Mouse (Mus musculus) heart, embryonic 15.5 days (tissue): ENCODE measurements at regions not wholly inside any gene's neighbourhood (a gene's known extent, or its start where the extent isn't known, plus 50 kb on each side); places are given as distances from the start of the nearest gene placed in this dataset.
A peak's percentile ranks its signal among the peaks of the same experiment; 100 is the strongest.

Experiments used
- ATAC-seq: fragments of 200-750 bp; cut with Nextera tagmentation; replicated peaks from 2 replicates; pipeline ENCODE4 v1.8.0; 2017; ENCODE audit warnings: low read depth, moderate TSS enrichment; ENCODE audit not compliant: insufficient number of reproducible peaks, insufficient read depth, low FRiP score
- H3K27ac ChIP-seq: fragments of 300-500 bp; sonication (generic); 2 replicates; pipeline ENCODE4 v1.5.1; 2015; ENCODE audit warnings: mild to moderate bottlenecking, inconsistent platforms
- H3K27me3 ChIP-seq: fragments of 300-500 bp; sonication (generic); 2 replicates; pipeline ENCODE4 v1.6.1; 2015; ENCODE audit warnings: inconsistent platforms
- H3K36me3 ChIP-seq: fragments of 300-500 bp; sonication (generic); 2 replicates; pipeline ENCODE4 v1.6.1; 2015; ENCODE audit warnings: mild to moderate bottlenecking, inconsistent platforms
- H3K4me1 ChIP-seq: fragments of 300-500 bp; sonication (generic); replicated peaks from 2 replicates; pipeline ENCODE4 v1.6.1; 2015; ENCODE audit warnings: inconsistent platforms
- H3K4me2 ChIP-seq: fragments of 300-500 bp; sonication (generic); 2 replicates; pipeline ENCODE4 v1.6.1; 2015; ENCODE audit warnings: inconsistent platforms, mild to moderate bottlenecking, moderate library complexity
- H3K4me3 ChIP-seq: fragments of 300-500 bp; sonication (generic); 2 replicates; pipeline ENCODE4 v1.5.1; 2015; ENCODE audit warnings: mild to moderate bottlenecking, inconsistent platforms
- H3K9ac ChIP-seq: fragments of 300-500 bp; sonication (generic); 2 replicates; pipeline ENCODE4 v1.6.1; 2015; ENCODE audit warnings: mild to moderate bottlenecking, inconsistent platforms
- H3K9me3 ChIP-seq: fragments of 300-500 bp; sonication (generic); replicated peaks from 2 replicates; pipeline ENCODE4 v1.6.1; 2016; ENCODE audit warnings: inconsistent platforms
- WGBS: fragments of 180-500 bp; shearing (Covaris S2); methylation state at CpG from one replicate; pipeline ENCODE4 v1.1.7; 2015; ENCODE audit warnings: mixed read lengths; 5-methylcytosine and 5-hydroxymethylcytosine counted together

DNA sequence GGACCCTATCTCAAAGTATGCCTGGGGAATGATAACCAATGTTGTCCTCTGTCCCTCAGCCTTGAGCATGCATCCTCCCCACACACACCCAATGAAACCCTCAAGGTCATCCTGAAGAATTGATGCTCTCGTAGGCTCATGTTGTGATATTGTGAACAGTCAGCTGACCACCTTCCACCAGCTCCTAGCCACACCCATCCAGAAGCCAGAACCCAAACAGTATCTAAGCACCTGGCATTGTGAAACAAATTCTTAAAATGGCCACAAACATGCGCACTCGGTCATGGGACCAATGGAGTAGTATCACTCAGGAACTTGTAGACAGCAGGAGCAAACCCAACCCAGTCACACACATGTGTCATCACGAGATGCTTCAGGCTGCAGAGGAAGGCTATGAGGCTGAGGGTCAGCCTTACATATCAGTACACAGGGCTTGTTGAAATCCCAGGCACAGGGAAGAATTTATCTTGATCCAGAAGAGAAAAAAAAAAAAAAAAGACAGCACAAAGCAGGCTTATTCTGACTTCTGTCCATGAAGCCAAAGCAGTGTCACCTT, 307.4 kb upstream of the Pabpc6 start:
- H3K36me3 ChIP-seq, result no peaks in the 10 kb centered on the region
- no peak for ATAC-seq
- peak overlapping the region; percentile 41 for H3K27ac ChIP-seq
- no peak overlapping the region for H3K9ac ChIP-seq
- H3K4me3 ChIP-seq, result no peak overlapping the region
- peaks cover 35% of the 10 kb centered on the region for H3K4me1 ChIP-seq
- 39% methylated on average over 4 of the region's 4 CpGs for WGBS
- H3K9me3 ChIP-seq, result no peaks in the 10 kb centered on the region
- no peaks in the 10 kb centered on the region for H3K27me3 ChIP-seq
- H3K4me2 ChIP-seq, result peak overlapping the region; percentile 33; the same call in 1 of the 2 replicates

DNA sequence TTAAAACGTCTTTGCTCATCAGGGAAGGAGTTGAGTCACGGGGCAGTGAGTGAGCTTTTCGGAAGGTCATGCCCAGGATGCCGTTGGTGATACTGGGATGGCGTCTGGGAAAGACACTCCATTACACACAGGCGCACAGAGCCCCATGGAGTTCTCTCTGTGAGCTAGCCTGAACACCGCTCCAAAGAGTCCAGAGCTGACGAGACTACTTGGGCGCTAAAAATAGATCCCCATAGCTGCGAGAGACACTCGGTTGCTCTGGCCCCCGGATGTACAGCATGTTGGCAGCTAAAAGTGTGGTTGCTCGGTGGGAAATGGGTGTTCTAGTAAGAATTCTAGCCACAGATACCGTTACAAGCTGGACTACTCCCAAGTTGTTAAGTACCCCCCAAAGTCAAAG, 306.5 kb upstream of the Pabpc6 start:
- Histone ChIP-seq H3K27me3 (no peaks in the 10 kb centered on the region), H3K4me3 (no peak overlapping the region), H3K27ac (peak overlapping the region; percentile 41), H3K4me2 (no peak overlapping the region), H3K36me3 (no peaks in the 10 kb centered on the region), H3K9ac (no peak overlapping the region), H3K9me3 (no peaks in the 10 kb centered on the region), H3K4me1 (peaks cover 35% of the 10 kb centered on the region)
- ATAC-seq, result peak; percentile 61; the same call in 1 of the 2 replicates
- 44% methylated on average over 14 of the region's 14 CpGs for WGBS

DNA sequence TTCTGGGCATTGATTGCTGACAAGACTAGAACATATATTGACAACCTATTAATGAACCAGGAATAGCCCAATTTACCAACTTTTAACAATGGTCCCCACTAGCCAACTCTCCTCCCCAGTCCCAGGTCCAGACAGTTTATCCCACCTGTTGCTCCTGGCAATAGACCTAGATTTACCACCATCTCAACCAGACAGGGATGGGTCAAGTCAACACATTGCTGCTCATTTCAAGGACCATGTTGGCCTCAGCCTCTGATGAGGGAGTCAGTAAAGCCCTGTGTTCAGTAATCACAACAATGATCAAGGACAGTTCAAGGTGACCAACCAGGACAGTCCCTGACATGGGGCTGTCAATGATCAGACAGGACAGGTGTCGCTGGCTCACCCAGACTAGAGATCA, 305.6 kb upstream of the Pabpc6 start:
- no peak overlapping the region for H3K4me2 ChIP-seq
- H3K27me3 ChIP-seq, result no peaks in the 10 kb centered on the region
- H3K4me3 ChIP-seq, result no peak overlapping the region
- 83% methylated on average over 1 of the region's 1 CpGs for WGBS
- peaks cover 33% of the 10 kb centered on the region for H3K4me1 ChIP-seq
- ATAC-seq, result no peak
- H3K36me3 ChIP-seq, result no peaks in the 10 kb centered on the region
- H3K27ac ChIP-seq, result no peak overlapping the region
- H3K9ac ChIP-seq, result no peak overlapping the region
- H3K9me3 ChIP-seq, result no peaks in the 10 kb centered on the region

DNA sequence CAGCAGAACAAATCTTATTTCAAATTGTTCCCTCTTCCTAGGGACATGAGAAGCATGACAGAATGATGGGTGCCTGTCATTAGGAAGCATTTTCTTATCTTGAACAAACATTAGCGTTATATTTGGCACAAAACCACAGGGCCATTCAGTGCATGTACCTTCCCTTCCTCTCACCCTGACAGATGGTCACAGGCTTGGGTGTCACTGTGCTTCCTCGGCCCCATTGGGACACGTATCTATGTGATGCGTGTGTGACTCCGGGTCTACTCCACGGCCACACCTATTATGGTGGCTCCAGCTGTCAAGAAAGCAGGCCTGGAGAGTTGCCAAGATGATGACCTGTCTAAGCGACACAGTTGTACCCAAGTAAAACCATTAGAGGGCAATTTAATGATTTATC, 298.5 kb upstream of the Pabpc6 start:
- Histone ChIP-seq H3K4me3 (no peak overlapping the region), H3K4me1 (peaks cover 4% of the 10 kb centered on the region), H3K4me2 (no peak overlapping the region), H3K27me3 (no peaks in the 10 kb centered on the region), H3K36me3 (no peaks in the 10 kb centered on the region), H3K27ac (no peak overlapping the region), H3K9ac (no peak overlapping the region), H3K9me3 (no peaks in the 10 kb centered on the region)
- 46% methylated on average over 7 of the region's 7 CpGs for WGBS
- ATAC-seq, result no peak

DNA sequence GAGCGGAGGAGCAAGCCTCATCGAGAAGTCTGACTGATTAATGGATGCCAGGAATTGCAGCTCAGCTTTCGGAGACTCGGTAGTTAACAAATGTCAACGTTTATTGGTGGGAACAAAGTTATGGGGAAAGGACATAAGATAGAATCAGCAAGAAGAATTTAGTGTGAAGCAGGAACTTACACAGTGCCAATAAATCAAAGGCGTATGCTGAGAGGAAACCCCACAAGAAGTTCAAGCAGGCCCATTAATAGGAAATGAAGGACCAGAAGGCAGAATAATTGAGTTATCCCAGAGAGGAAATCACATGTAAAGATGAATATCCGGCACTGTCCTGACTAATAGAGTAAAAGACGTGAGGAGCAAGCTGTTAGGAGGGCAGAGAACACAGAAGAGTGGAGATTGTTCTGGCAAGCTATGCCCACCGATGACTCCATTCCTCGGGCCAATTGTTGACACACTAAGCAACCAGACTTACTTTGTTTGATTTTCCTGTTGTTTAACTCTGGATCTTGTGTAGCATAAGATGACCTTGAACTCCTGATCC, 293.4 kb upstream of the Pabpc6 start:
- Histone ChIP-seq H3K4me2 (no peak overlapping the region), H3K4me3 (no peak overlapping the region), H3K27me3 (no peaks in the 10 kb centered on the region), H3K27ac (0 out of 2 replicates have a peak overlapping the region, but pooled peaks have one; percentile 7), H3K4me1 (peaks cover 15% of the 10 kb centered on the region), H3K9me3 (no peaks in the 10 kb centered on the region), H3K9ac (no peak overlapping the region), H3K36me3 (no peaks in the 10 kb centered on the region)
- 42% methylated on average over 10 of the region's 10 CpGs for WGBS
- no peak for ATAC-seq

DNA sequence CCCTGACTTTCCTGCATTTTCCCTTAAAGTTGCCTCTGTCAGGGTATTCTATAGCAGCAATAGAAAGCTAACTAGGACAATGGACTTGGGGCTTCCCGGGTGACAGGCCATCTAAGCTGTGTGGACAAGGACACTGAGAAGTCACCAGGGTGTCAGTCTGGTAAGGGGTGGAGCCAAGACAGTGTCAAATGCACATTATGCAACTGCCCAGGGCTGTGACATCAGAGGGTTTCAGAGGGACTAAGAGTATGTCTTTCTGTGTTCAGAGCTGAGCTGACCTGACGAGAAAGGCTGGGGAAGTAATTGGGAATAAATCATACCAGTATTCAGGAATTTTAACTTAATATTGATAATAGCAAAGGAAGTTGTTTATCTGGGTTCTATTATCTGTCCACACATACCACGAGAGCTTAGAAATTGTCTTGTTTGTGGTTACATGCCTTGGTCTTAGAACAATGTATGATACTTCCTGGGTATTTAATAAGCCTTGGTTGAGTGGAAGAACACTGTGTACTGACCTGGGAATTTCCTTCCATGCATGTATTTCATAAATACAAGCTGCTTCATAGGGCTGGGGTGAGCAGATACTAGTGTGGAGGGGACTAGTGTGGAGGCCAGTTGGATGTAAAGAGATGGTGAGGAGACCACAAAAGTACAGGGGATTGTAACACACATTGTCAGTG, 279.6 kb upstream of the Pabpc6 start:
- WGBS, result 70% methylated on average over 3 of the region's 3 CpGs

DNA sequence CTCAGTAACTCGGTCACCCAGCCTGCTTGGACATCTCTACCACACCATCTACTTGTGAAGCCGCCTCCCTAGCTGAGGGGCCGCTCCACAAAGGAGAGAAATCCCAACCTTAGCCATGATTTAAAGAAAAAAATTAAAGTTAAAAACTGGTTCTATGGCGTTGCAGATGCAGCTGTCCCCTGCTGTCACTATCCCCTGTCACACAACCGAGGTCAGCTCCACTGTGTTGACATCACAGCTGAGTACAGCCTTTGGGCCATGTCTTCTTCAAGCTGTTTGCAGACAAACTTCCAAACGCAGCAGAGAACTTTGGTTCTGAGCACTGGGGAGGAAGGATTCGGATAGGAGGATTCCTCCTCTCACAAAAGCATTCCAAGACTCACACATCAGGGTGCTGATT, 278.1 kb upstream of the Pabpc6 start:
- WGBS, result 73% methylated on average over 7 of the region's 7 CpGs
- Histone ChIP-seq H3K27me3 (no peaks in the 10 kb centered on the region), H3K27ac (no peak overlapping the region), H3K9me3 (no peaks in the 10 kb centered on the region), H3K4me3 (no peak overlapping the region), H3K4me1 (no peaks in the 10 kb centered on the region), H3K36me3 (no peaks in the 10 kb centered on the region), H3K4me2 (no peak overlapping the region), H3K9ac (no peak overlapping the region)
- no peak for ATAC-seq

More for the DNA sequence above, 279.6 kb upstream of the Pabpc6 start:
- H3K4me1 ChIP-seq, result no peaks in the 10 kb centered on the region
- H3K36me3 ChIP-seq, result no peaks in the 10 kb centered on the region
- no peak overlapping the region for H3K9ac ChIP-seq
- no peak overlapping the region for H3K4me3 ChIP-seq
- no peak for ATAC-seq
- H3K27me3 ChIP-seq, result no peaks in the 10 kb centered on the region
- no peak overlapping the region for H3K4me2 ChIP-seq
- H3K27ac ChIP-seq, result no peak overlapping the region
- no peaks in the 10 kb centered on the region for H3K9me3 ChIP-seq

DNA sequence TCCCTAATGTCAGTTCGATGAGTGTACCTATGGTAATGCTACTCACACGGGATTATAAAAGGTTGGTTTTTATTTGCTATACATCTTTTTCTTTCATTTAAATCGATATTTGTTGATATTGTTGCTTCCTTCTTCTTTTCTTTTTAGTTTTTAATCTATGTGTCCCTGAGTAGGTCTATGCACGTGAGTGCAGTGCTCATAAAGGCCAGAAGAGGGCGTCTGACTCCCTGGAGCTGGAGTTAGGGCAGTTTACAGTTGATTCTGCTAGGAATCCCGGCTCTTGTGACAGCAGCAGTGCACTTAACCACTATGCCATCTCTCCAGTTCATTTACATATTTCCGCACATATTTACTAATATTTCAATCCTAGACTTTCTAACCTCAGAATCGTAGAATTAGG, 275.0 kb upstream of the Pabpc6 start:
- Histone ChIP-seq H3K9me3 (no peaks in the 10 kb centered on the region), H3K4me2 (no peak overlapping the region), H3K27ac (no peak overlapping the region), H3K36me3 (no peaks in the 10 kb centered on the region), H3K27me3 (no peaks in the 10 kb centered on the region), H3K4me3 (no peak overlapping the region), H3K9ac (no peak overlapping the region), H3K4me1 (0 out of 2 replicates have a peak, but pooled peaks cover 4% of the 10 kb centered on the region)
- 78% methylated on average over 8 of the region's 8 CpGs for WGBS
- ATAC-seq, result no peak

DNA sequence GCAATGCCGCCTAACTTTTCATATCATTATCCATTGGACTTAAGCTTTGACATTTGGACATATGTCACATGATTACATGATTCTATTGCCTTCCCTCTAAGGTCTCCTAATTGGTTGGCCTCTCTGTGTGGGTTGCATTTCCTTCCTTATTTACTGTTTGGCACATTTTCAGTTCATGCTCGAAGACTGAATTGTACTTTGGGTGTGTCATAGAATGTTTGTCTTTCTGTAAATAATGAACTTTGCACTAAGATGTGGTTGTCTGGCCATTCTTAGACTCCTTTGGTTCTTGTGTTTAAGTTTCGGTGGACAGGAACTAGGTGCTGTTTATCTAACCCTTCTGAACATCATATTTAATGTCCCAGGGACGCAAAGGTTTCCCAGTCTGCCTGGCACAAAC, 272.7 kb upstream of the Pabpc6 start:
- Histone ChIP-seq H3K9ac (no peak overlapping the region), H3K4me2 (no peak overlapping the region), H3K4me3 (no peak overlapping the region), H3K9me3 (no peaks in the 10 kb centered on the region), H3K27me3 (no peaks in the 10 kb centered on the region), H3K4me1 (0 out of 2 replicates have a peak, but pooled peaks cover 4% of the 10 kb centered on the region), H3K27ac (no peak overlapping the region), H3K36me3 (no peaks in the 10 kb centered on the region)
- no peak for ATAC-seq
- 84% methylated on average over 4 of the region's 4 CpGs for WGBS

DNA sequence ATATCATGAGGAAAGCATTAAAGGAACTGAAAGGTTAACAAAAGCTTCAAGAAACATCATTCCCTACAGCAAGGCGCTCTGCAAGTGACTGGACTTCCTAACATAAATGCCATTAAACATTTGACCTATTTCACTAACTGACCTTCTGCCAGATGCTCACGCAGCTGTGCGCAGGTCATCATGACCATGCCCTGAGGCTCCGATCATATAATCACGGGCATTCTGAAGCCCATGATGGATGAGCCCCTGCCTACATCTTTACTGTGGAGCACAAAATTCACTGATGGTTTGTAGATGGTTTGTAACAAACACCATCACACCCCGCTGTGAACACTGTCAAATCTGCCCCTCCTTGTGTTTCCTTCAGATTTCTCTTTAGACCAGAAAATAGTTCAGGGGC, 270.1 kb upstream of the Pabpc6 start:
- Histone ChIP-seq H3K4me1 (0 out of 2 replicates have a peak, but pooled peaks cover 4% of the 10 kb centered on the region), H3K9me3 (no peaks in the 10 kb centered on the region), H3K9ac (no peak overlapping the region), H3K27ac (no peak overlapping the region), H3K36me3 (no peaks in the 10 kb centered on the region), H3K4me2 (no peak overlapping the region), H3K4me3 (no peak overlapping the region), H3K27me3 (no peaks in the 10 kb centered on the region)
- no peak for ATAC-seq
- 79% methylated on average over 6 of the region's 6 CpGs for WGBS

DNA sequence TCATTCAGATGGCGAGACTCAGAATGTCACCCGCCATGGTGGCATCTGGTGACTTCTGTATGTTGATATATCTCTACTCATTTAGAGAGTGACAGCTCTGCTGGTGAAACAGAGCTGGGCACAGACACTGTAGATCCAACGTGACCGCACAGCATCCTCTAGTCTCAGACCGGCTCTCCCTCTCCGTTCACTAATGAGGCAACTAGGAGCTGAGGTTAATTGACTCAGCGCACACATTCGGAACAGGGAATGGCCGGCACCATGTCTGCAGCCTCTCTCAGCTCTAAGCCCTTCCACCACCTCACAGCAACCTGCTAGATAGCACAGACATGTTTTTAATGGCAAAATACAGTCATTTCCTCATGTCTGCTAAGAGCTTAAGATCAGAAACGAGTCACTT, 268.9 kb upstream of the Pabpc6 start:
- 86% methylated on average over 10 of the region's 10 CpGs for WGBS
- Histone ChIP-seq H3K4me2 (no peak overlapping the region), H3K36me3 (no peaks in the 10 kb centered on the region), H3K9ac (no peak overlapping the region), H3K9me3 (no peaks in the 10 kb centered on the region), H3K4me3 (no peak overlapping the region), H3K27me3 (no peaks in the 10 kb centered on the region), H3K27ac (no peak overlapping the region), H3K4me1 (0 out of 2 replicates have a peak, but pooled peaks cover 4% of the 10 kb centered on the region)
- no peak for ATAC-seq

DNA sequence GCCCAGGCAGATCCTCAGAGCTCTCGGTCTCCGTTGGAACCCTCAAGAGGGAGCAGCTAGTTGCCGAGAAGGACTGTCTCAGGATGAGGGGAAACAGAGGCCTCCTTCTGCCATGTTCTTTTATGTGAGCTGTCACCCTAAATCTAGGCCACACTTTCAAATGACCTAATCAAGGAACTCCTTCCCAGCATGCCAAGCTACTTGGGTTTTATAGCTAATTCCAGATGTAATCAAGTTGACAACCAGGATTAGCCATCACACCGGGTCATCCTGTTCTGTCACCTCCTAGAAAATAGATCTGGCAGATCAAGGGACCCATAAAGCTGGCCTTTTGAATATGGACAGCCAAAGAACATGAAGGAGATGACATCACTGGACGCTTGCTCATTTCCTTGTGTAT, 267.7 kb upstream of the Pabpc6 start:
- H3K4me3 ChIP-seq, result no peak overlapping the region
- no peak overlapping the region for H3K27ac ChIP-seq
- H3K27me3 ChIP-seq, result no peaks in the 10 kb centered on the region
- no peaks in the 10 kb centered on the region for H3K9me3 ChIP-seq
- 0 out of 2 replicates have a peak, but pooled peaks cover 4% of the 10 kb centered on the region for H3K4me1 ChIP-seq
- no peak for ATAC-seq
- no peak overlapping the region for H3K9ac ChIP-seq
- H3K4me2 ChIP-seq, result no peak overlapping the region
- no peaks in the 10 kb centered on the region for H3K36me3 ChIP-seq
- 86% methylated on average over 5 of the region's 5 CpGs for WGBS
